Mouse (Mus musculus) stomach, embryonic 14.5 days (tissue): Measurements from ENCODE around the gene Mlc1. TPM values are rescaled to one million over a fixed set of nuclear protein-coding genes. Genes with fewer than 3 reads are reported as not detected.

ENCODE experiments used
- polyA plus RNA-seq: library from polyadenylated mRNA; unstranded; fragments of >200 nt; fragmentation: Nextera tagmentation; extraction: Ambion mirVana; gene quantifications from 2 replicates; pipeline ENCODE4 v1.2.1, GENCODE M21; 2014

The Mlc1 gene
- polyA plus RNA-seq, 1 experiment from 2014 or later = not detected

Other genes with a start within 250 kb of the Mlc1 start
- 29.7 and 30.2 TPM in 2 replicates for gene Brd1, start 244.8 kb downstream of the Mlc1 start, polyA plus RNA-seq
- gene Zbed4, start 227.3 kb downstream of the Mlc1 start, polyA plus RNA-seq = 18.5 and 18.8 TPM in 2 replicates
- 10.5 and 12.7 TPM in 2 replicates for gene Alg12, start 159.7 kb downstream of the Mlc1 start, polyA plus RNA-seq
- gene Creld2, start 159.4 kb downstream of the Mlc1 start, polyA plus RNA-seq = 59.6 and 72.9 TPM in 2 replicates
- 35.9 and 38.4 TPM in 2 replicates for gene Pim3, start 116.8 kb downstream of the Mlc1 start, polyA plus RNA-seq
- gene Ttll8, start 24.6 kb downstream of the Mlc1 start, polyA plus RNA-seq = not detected in 2 replicates
- gene Mov10l1, start 3.9 kb upstream of the Mlc1 start, polyA plus RNA-seq = not detected in 2 replicates
- gene Panx2, start 80.7 kb upstream of the Mlc1 start, polyA plus RNA-seq = 0.20 TPM in 2 replicates
- 43.9 and 47.4 TPM in 2 replicates for gene Trabd, start 96.1 kb upstream of the Mlc1 start, polyA plus RNA-seq
- 22.0 and 22.2 TPM in 2 replicates for gene Selenoo, start 110.1 kb upstream of the Mlc1 start, polyA plus RNA-seq
- 17.2 and 20.7 TPM in 2 replicates for gene Tubgcp6, start 144.1 kb upstream of the Mlc1 start, polyA plus RNA-seq
- 15.0 and 19.6 TPM in 2 replicates for gene Hdac10, start 149.7 kb upstream of the Mlc1 start, polyA plus RNA-seq
- 4.4 and 5.2 TPM in 2 replicates for gene Mapk12, start 161.7 kb upstream of the Mlc1 start, polyA plus RNA-seq
- gene Mapk11, start 170.6 kb upstream of the Mlc1 start, polyA plus RNA-seq = 6.5 and 7.9 TPM in 2 replicates
- gene Plxnb2, start 201.8 kb upstream of the Mlc1 start, polyA plus RNA-seq = 146 and 147 TPM in 2 replicates
- gene Dennd6b, start 217.5 kb upstream of the Mlc1 start, polyA plus RNA-seq = 16.4 and 17.6 TPM in 2 replicates
- gene Ppp6r2, start 232.5 kb upstream of the Mlc1 start, polyA plus RNA-seq = 33.5 and 34.6 TPM in 2 replicates